Mouse (Mus musculus): Measurements from ENCODE around the gene Adcy1. TPM values are rescaled to one million over a fixed set of nuclear protein-coding genes. Genes with fewer than 3 reads are reported as not detected.

Gene Adcy1
- total and polyA plus RNA-seq, 3 experiments: 0.03 to 0.38 TPM; not detected in 1

- Histone ChIP-seq H3K4me1 (ENCODE audit: control insufficient read depth in 1 of 2, insufficient read depth in 2 of 2) (no peaks in the 10 kb centered on the region), H3K9ac (ENCODE audit: insufficient read depth, low read depth) (no peak overlapping the region), H3K36me3 (replicated peaks in 1 of 2; ENCODE audit: control insufficient read depth in 1 of 2, insufficient read depth in 1 of 2, low read length in 1 of 2) (no peaks in the 10 kb centered on the region), H3K9me3 (replicated peaks; ENCODE audit: low read length) (no peaks in the 10 kb centered on the region), H3K27me3 (replicated peaks) (peaks cover 68% of the 10 kb centered on the region), H3K79me2 (replicated peaks; ENCODE audit: control insufficient read depth, extremely low read depth, insufficient read depth, poor library complexity, severe bottlenecking) (no peaks in the 10 kb centered on the region), H3K27ac (ENCODE audit: insufficient read depth, low read depth) (no peak overlapping the region), H3K4me3 (replicated peaks in 1 of 3; ENCODE audit: low read depth in 2 of 3, low read length in 2 of 3, poor library complexity in 1 of 3) (no peak overlapping the region), H3K4me2 (ENCODE audit: insufficient read depth, low read depth, poor library complexity, severe bottlenecking) (no peak overlapping the region)
- no peak for TF ChIP-seq CHD2 (IDR thresholded peaks at IDR 0.05; ENCODE audit: low read length)
- TF ChIP-seq MXI1 (IDR thresholded peaks at IDR 0.05; ENCODE audit: low read depth, low read length): no peak
- no peak for TF ChIP-seq TBP (conservative IDR thresholded peaks at IDR 0.05; ENCODE audit: low read depth, low read length)
- TF ChIP-seq USF2 (conservative IDR thresholded peaks at IDR 0.05; ENCODE audit: low read depth, low read length): no peak
- TF ChIP-seq EP300 (IDR thresholded peaks at IDR 0.05; ENCODE audit: low read length): no peak
- no peak for TF ChIP-seq NRF1 (IDR thresholded peaks at IDR 0.05; ENCODE audit: low read depth, low read length)
- TF ChIP-seq CTCF (conservative IDR thresholded peaks at IDR 0.05 in 1 of 2, IDR thresholded peaks at IDR 0.05 in 1 of 2; ENCODE audit: low read depth in 2 of 2, low read length in 2 of 2): no peak
- TF ChIP-seq BHLHE40 (IDR thresholded peaks at IDR 0.05; ENCODE audit: low read depth, low read length): no peak
- no peak for TF ChIP-seq JUN (IDR thresholded peaks at IDR 0.05; ENCODE audit: insufficient read depth, low read depth, low read length)
- TF ChIP-seq MEF2A (IDR thresholded peaks at IDR 0.05; ENCODE audit: borderline replicate concordance, low read depth, low read length): no peak
- TF ChIP-seq RAD21 (IDR thresholded peaks at IDR 0.05; ENCODE audit: low read depth, low read length): no peak
- no peak for TF ChIP-seq MYC (IDR thresholded peaks at IDR 0.05; ENCODE audit: low read depth, low read length)
- no peak for TF ChIP-seq ETS1 (conservative IDR thresholded peaks at IDR 0.05; ENCODE audit: low read depth, low read length)
- no peak for DNase-seq (ENCODE audit: extremely low read depth)
- dilution Hi-C loops (cut with MboI; ENCODE audit: extremely low pct_ligation_motif_present, extremely low pct_unique_long_range_greater_than_20kb, low sequenced_read_pairs): no loop called here
- in situ Hi-C loops (cut with MboI; ENCODE audit: low pct_ligation_motif_present, low pct_unique_long_range_greater_than_20kb, low sequenced_read_pairs): no loop called here
Measured at GRCm38 (mm10) chr11:7085184-7085583, 21.9 kb downstream of the Adcy1 start.

GRCm38 (mm10) chr11:7091120-7091519 lies 27.8 kb downstream of the Adcy1 start:
- H3K4me3 ChIP-seq (replicated peaks in 1 of 3; ENCODE audit: low read depth in 2 of 3, low read length in 2 of 3, poor library complexity in 1 of 3): no peak overlapping the region
- no peaks in the 10 kb centered on the region for H3K4me1 ChIP-seq (ENCODE audit: control insufficient read depth in 1 of 2, insufficient read depth in 2 of 2)
- dilution Hi-C loops (cut with MboI; ENCODE audit: extremely low pct_ligation_motif_present, extremely low pct_unique_long_range_greater_than_20kb, low sequenced_read_pairs): no loop called here
- H3K9me3 ChIP-seq (replicated peaks; ENCODE audit: low read length): peaks cover 8% of the 10 kb centered on the region
- H3K9ac ChIP-seq (ENCODE audit: insufficient read depth, low read depth): no peak overlapping the region
- H3K36me3 ChIP-seq (replicated peaks in 1 of 2; ENCODE audit: control insufficient read depth in 1 of 2, insufficient read depth in 1 of 2, low read length in 1 of 2): no peaks in the 10 kb centered on the region
- in situ Hi-C loops (cut with MboI; ENCODE audit: low pct_ligation_motif_present, low pct_unique_long_range_greater_than_20kb, low sequenced_read_pairs): no loop called here
- DNase-seq (ENCODE audit: extremely low read depth): no peak
- H3K27ac ChIP-seq (ENCODE audit: insufficient read depth, low read depth): no peak overlapping the region
- H3K27me3 ChIP-seq (replicated peaks): peaks cover 79% of the 10 kb centered on the region
- TF ChIP-seq UBTF (IDR thresholded peaks at IDR 0.05; ENCODE audit: low read depth, low read length) (no peak), BHLHE40 (IDR thresholded peaks at IDR 0.05; ENCODE audit: low read depth, low read length) (no peak), USF1 (IDR thresholded peaks at IDR 0.05; ENCODE audit: low read depth, low read length) (no peak), ZKSCAN1 (IDR thresholded peaks at IDR 0.05; ENCODE audit: borderline replicate concordance, low read depth, low read length) (no peak), GABPA (IDR thresholded peaks at IDR 0.05; ENCODE audit: insufficient replicate concordance, low read depth, low read length) (no peak)
- H3K79me2 ChIP-seq (replicated peaks; ENCODE audit: control insufficient read depth, extremely low read depth, insufficient read depth, poor library complexity, severe bottlenecking): no peaks in the 10 kb centered on the region
- no peak overlapping the region for H3K4me2 ChIP-seq (ENCODE audit: insufficient read depth, low read depth, poor library complexity, severe bottlenecking)
